Mouse (Mus musculus): ENCODE measurements around the gene Taz.

GRCm38 (mm10) chrX:74304867-74305700 lies 23.4 kb downstream of the Taz start, which contains the start of gene Gdi1:
- peak; percentile 81 for TF ChIP-seq POLR2A (IDR thresholded peaks at IDR 0.05; ENCODE audit: insufficient read depth, low read depth, low read length)
- TF ChIP-seq CTCF (IDR thresholded peaks at IDR 0.05; ENCODE audit: insufficient read depth, low read depth, low read length), result no peak

Data from olfactory bulb, adult 2 months (tissue).